Mouse (Mus musculus) embryonic fibroblast, embryonic 13.5 days (primary cell): Measurements from ENCODE around the gene Rgs12. TPM values are rescaled to one million over a fixed set of nuclear protein-coding genes. Genes with fewer than 3 reads are reported as not detected.

Experiments
- H3K27ac ChIP-seq: 2 replicates; pipeline ENCODE4 v1.5.1; 2012; ENCODE audit warnings: low read length, control low read depth, inconsistent platforms; ENCODE audit not compliant: insufficient read depth
- H3K4me1 ChIP-seq: 2 replicates; pipeline ENCODE4 v1.6.1; 2011; ENCODE audit warnings: low read length; ENCODE audit not compliant: control insufficient read depth, insufficient read depth
- H3K4me3 ChIP-seq: 2 replicates; pipeline ENCODE4 v1.5.1; 2011; ENCODE audit warnings: mild to moderate bottlenecking, control low read depth, low read length; ENCODE audit not compliant: insufficient read depth
- CTCF ChIP-seq: IDR thresholded peaks from 2 replicates; pipeline ENCODE4 v1.5.1; 2011; ENCODE audit warnings: mild to moderate bottlenecking, control low read depth, low read length, moderate library complexity, borderline replicate concordance; ENCODE audit not compliant: insufficient read depth
- POLR2A ChIP-seq: IDR thresholded peaks from 2 replicates; pipeline ENCODE4 v1.6.1; 2011; ENCODE audit warnings: low read depth, mild to moderate bottlenecking, control low read depth, low read length, moderate library complexity
- polyA plus RNA-seq: library from polyadenylated mRNA; stranded (reverse); fragments of >200 nt; gene quantifications from 2 replicates; pipeline ENCODE4 v1.2.4, GENCODE M21; 2011; ENCODE audit warnings: low read depth; ENCODE audit not compliant: missing spikeins, insufficient read length

Rgs12 gene
- polyA plus RNA-seq, 1 experiment = 33.5 TPM

DNA sequence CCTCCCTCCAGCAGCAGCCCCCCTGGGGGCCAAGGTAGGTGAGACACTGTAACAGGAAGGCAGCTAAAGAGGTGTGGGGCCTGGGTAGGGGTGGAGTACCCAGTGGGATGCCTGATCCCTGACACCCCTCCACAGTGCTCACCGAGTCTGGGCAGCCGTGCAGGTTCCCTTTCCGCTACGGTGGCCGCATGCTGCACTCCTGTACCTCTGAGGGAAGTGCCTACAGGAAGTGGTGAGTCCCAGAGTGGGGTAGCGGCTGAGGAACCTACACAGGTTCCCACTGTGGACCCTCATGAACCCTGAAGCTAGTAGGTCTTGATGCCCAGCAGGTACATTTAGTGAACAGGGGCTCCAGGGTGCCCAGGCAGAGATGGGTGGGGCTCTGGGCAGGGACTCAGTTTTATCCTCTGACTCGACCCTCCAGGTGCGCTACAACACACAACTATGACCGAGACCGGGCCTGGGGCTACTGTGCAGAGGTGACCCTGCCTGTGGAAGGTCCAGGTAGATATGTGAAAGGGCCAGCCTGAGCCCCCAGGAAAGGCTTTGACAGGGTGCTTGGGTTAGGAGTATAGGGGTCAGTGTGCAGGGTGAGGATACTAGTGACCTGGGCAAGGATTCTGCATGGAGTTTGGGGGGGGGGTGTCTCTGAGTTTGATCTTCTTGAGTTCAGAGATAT lies 93.3 kb downstream of the Rgs12 start:
- Histone ChIP-seq H3K27ac (no peak overlapping the region), H3K4me1 (peaks cover 2% of the 10 kb centered on the region; the same call in 1 of the 2 replicates), H3K4me3 (no peak overlapping the region)
- TF ChIP-seq POLR2A (no peak), CTCF (no peak)

DNA sequence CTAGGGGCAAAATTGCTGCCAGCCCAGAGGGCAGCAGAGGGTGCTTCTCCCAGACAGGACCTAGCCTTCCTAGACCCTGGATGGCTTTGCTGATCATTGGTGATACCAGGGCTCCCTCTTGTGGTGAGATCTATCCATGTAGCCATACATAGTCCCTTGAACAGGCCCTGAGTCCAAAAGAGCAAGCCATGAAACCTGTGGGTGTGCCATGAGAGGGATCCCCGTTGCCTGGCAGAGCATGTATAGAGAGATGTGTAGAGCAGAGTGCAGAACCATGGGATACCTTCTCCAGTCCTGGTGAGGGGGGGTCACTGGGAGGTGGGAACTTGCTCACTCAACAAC lies 93.8 kb downstream of the Rgs12 start:
- peak; percentile 49; the same call in 1 of the 2 replicates for TF ChIP-seq CTCF
- no peak for TF ChIP-seq POLR2A
- no peak overlapping the region for H3K4me3 ChIP-seq
- H3K27ac ChIP-seq = no peak overlapping the region
- no peaks in the 10 kb centered on the region for H3K4me1 ChIP-seq

DNA sequence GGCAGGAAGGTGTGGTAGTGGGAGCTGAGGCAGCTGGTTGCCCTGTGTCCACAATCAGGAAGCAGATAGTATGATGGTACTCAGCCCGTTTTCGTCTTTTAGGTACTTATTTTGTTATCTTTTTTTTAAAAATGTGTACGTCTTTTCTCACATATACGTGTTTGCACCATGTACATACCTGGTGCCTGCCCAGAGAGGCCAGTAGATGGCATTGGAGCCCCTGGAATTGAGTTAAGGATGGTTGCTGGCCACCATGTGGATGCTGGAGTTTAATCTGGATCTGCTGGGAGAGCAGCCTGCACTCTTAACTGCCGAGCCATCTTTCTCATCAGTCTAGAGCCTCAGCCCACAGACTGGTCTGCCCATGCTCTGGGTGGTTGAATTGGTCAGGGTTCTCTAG lies 101.3 kb downstream of the Rgs12 start:
- Histone ChIP-seq H3K4me3 (no peak overlapping the region), H3K4me1 (no peaks in the 10 kb centered on the region), H3K27ac (no peak overlapping the region)
- no peak for TF ChIP-seq POLR2A
- TF ChIP-seq CTCF = no peak

DNA sequence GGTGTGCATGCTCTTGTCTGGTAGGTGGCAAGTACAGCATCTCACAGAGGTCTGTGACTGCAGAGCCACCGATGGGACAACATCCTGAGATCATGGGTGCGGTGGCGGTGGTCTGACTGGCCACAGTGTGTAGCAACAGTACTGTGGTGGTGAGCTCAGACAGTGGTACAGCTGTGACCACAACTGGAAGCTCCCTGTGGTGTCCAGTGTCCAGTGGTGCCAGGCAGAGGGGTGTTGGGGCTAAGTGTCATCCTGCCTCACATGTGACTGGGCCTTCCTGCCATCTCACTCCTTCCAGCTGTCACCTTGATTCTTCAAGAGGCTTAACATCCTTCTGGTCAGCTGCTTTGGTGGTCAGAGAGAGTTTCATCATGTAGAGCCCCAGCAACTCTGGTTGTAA lies 105.4 kb downstream of the Rgs12 start:
- Histone ChIP-seq H3K4me1 (no peaks in the 10 kb centered on the region), H3K4me3 (no peak overlapping the region), H3K27ac (no peak overlapping the region)
- no peak for TF ChIP-seq CTCF
- no peak for TF ChIP-seq POLR2A

DNA sequence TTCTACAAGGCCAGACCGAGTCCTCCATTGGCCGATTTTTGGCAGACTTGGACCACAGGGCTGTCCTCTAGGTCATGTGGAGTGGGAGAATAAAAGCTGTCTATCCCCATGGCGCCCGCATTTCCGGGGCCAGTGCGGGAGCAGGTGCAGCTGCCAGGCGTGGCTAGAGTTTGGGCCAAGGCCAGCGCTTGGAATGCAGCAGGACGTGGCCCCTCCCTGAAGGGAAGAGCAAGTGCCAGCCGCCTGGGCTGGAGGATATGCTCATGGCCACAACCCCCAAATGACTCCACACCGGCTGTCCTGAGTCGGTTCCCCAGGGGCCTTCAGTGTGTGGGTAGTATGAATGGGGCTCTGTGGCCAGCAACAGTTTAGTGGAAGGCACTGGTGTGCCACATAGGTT lies 105.8 kb downstream of the Rgs12 start:
- no peak for TF ChIP-seq POLR2A
- no peak for TF ChIP-seq CTCF
- no peak overlapping the region for H3K4me3 ChIP-seq
- no peaks in the 10 kb centered on the region for H3K4me1 ChIP-seq
- H3K27ac ChIP-seq = no peak overlapping the region

DNA sequence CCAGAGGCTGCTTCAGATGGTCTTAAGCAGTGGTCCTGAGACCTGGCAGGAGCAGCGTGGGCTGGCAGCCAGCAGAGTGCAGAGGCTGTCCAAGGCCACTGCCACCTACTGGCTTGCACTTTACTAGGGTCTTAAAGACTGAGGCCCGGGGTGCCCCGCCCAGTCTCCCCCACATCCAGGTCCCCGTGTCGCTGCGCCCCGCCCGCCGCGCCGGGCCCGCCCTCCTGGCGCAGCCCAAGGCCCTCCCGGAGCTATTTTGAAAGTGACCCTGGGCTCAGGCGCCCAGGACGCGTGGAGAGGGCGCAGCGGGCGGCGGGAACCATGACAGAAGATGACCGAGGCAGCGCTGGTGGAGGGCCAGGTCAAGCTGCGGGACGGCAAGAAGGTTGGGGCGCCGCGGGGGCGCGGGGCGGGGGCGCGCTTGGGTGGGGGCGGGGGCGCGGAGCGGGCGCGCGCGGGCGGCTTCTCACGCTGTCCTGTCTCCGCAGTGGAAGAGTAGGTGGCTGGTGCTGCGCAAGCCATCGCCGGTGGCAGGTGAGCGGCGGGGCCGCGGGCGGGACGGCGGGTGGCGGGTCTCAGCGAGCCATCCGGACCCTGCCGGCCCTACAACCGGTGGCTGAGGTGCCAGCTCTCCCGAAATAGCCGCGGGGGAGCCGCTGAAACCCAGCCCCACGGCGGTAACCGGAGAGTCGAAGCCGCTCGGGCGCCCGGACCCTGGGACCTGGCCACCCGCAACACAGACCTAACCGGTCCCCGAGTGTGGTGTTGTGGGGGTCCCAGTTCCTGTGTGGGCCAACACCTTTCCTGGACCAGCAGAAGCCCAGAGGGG lies 107.6 kb downstream of the Rgs12 start, which contains the start of gene Dok7:
Dok7 (plus strand) TSS at position 163 of the 829 bp plus-strand sequence.
- TF ChIP-seq CTCF (no peak), POLR2A (no peak)
- no peak within 1 kb of the TSS for H3K27ac ChIP-seq
- no peaks in the 10 kb centered on the region for H3K4me1 ChIP-seq
- H3K4me3 ChIP-seq = peak within 1 kb of the TSS; percentile 27

DNA sequence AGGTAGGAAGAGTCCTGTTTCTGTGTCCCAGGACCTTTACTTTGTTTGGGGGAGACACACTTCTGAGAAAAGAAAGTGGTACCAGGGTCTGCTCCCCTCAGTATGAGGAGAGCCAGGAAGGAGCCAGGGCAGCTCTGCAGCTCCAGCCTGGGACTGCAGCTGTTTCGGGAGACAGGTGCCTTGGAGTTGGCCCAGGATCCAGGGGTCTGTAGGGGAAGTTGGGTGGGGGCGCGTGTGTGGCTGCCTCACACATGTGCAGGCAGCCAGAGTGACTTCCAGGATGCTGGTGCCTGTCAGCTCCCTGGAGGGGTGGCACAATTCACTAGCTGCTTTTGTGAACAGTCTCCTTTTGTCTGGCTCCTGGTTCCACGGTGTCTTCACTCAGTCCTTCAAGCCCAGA lies 108.3 kb downstream of the Rgs12 start:
- TF ChIP-seq CTCF (no peak), POLR2A (no peak)

DNA sequence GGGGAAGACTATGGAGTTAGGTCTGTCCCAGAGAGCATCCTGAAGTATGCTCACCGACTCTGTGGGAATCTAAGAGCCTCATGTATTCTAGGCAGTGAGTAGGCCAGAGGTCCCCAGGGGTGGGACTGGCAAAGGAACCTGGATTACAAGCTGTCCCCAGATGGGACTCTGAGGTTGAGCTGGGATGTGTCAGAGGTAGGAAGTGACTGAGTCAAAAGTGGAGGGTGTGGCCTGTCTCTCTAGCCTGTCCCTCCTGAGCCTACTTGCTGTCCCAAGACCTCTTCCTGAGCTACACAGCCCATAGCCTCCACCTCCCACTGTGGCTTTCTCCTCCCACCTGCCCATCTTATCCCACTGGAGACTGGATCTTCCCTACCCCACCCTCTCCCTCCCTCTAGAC lies 109.0 kb downstream of the Rgs12 start:
- TF ChIP-seq CTCF (no peak), POLR2A (no peak)
- no peak overlapping the region for H3K4me3 ChIP-seq
- H3K27ac ChIP-seq = no peak overlapping the region
- H3K4me1 ChIP-seq = no peaks in the 10 kb centered on the region

More for the DNA sequence above, 108.3 kb downstream of the Rgs12 start:
- Histone ChIP-seq H3K4me3 (no peak overlapping the region; the same call in 1 of the 2 replicates), H3K4me1 (no peaks in the 10 kb centered on the region), H3K27ac (no peak overlapping the region)

DNA sequence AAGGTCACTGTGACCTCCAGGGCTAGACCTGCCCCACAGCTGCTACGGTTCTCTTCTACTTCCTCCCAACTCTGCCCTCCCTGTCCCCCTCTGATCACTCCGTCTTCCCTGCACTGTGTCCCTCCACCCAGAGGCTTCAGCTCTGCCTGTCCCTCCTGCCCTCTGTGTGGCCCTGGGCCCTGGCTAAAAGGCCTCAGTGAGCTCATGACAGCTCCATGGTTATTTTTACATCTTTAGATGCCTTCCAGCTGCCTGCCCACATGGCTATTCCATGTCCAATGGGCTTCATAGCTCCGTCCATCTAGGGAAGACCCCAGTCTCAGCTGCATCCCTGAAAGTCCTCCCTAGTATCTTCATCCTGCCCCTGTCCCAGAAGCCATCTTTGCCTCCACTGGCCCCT lies 110.9 kb downstream of the Rgs12 start:
- no peaks in the 10 kb centered on the region for H3K4me1 ChIP-seq
- TF ChIP-seq POLR2A (no peak), CTCF (no peak)
- no peak overlapping the region for H3K4me3 ChIP-seq
- no peak overlapping the region for H3K27ac ChIP-seq

DNA sequence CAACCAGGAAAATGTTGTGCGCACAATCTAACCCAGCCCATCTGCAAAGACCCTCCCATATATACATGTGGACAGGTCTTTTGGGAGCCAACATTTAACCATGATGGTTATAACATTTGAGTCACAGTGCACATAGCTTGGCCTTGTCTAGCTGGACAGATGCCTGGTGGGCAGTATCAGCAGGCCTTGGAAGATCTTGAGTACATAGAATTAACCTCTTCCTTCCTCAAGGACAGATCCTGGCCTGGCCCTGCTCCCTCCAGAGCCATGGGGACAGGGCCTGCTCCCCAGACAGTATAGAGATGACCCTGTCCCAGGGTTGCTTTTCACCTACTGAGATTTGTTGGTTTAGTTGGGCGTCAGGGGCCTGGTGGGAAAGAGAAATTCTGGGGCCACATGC lies 120.6 kb downstream of the Rgs12 start:
- H3K27ac ChIP-seq = no peak overlapping the region
- TF ChIP-seq CTCF (no peak), POLR2A (no peak)

More for the DNA sequence above, 120.6 kb downstream of the Rgs12 start:
- no peak overlapping the region for H3K4me3 ChIP-seq
- H3K4me1 ChIP-seq = no peaks in the 10 kb centered on the region
